Mouse (Mus musculus): ENCODE measurements around the gene Larp1b. TPM values are rescaled to one million over a fixed set of nuclear protein-coding genes. Genes with fewer than 3 reads are reported as not detected.
"Not testable (repeated sequence)": the region's sequence is repeated elsewhere in the genome, so short reads cannot be mapped to it uniquely, and the experiment has no call there.

Gene Larp1b
- 24.5 and 25.6 TPM in 2 replicates for polyA plus RNA-seq (2011; ENCODE audit: insufficient read depth, insufficient read length, low read depth, missing spikeins)

DNA sequence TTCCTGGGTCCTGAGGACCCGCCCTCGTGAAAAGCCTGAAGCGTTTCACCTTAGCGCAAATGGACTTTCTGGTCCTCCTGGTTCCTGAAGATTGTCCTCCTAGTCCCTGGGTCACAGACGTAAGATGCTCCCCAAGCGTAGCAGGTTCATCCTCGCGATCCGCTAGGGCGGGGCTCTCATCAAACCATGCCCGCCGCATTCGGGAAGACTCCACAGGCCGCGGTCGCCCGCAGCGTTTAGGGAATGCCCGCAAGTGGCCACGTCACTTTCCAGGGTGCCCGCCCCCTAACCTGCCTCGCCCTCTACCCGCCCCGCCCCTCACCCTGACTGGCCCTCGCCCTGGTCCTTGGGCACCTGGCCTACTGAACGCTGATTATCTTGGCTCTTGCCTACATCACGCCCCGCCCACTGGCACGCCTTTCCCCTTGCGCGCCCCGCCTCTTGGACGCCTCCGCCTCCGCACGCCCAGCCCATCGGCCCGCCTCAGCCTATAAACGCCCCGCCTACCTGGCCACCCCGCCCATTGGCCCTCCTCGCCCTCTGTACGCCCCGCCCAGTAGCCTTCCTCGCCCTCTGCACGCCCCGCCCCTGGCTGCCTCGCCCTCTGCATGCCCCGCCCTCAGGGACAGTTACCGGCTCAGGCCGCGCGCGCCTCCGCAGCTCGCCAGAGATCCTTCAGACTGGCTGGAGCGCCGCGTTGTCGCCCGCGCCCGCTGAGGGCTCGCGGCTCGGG lies at the start of gene Larp1b:
TSS of gene Larp1b (plus strand) at position 659 of the 733 bp plus-strand sequence.
- Histone ChIP-seq H3K27ac (ENCODE audit: insufficient read depth, low read length) (no peak within 1 kb of the TSS), H3K27me3 (ENCODE audit: control insufficient read depth, insufficient read depth, low read length, poor library complexity, severe bottlenecking) (no peaks in the 10 kb centered on the region; the same call in 1 of the 2 replicates), H3K4me3 (ENCODE audit: low read depth, low read length) (peak within 1 kb of the TSS; percentile 84), H3K4me1 (ENCODE audit: control insufficient read depth, insufficient read depth, low read length) (peaks cover 5% of the 10 kb centered on the region), H3K9ac (ENCODE audit: low read depth, poor library complexity, severe bottlenecking) (peak within 1 kb of the TSS; percentile 94), H3K9me3 (replicated peaks; ENCODE audit: control insufficient read depth, insufficient read depth, low read length, poor library complexity, severe bottlenecking) (no peaks in the 10 kb centered on the region), H3K36me3 (ENCODE audit: control insufficient read depth, insufficient read depth, low read length, poor library complexity, severe bottlenecking) (no peaks in the 10 kb centered on the region)
- TF ChIP-seq POLR2A (IDR thresholded peaks at IDR 0.05; ENCODE audit: insufficient read depth, low read length), result peak; percentile 43
- no peak for TF ChIP-seq CTCF (IDR thresholded peaks at IDR 0.05; ENCODE audit: low read depth, low read length)
- no peak for TF ChIP-seq EP300 (IDR thresholded peaks at IDR 0.05; ENCODE audit: insufficient read depth, low read depth, low read length)

DNA sequence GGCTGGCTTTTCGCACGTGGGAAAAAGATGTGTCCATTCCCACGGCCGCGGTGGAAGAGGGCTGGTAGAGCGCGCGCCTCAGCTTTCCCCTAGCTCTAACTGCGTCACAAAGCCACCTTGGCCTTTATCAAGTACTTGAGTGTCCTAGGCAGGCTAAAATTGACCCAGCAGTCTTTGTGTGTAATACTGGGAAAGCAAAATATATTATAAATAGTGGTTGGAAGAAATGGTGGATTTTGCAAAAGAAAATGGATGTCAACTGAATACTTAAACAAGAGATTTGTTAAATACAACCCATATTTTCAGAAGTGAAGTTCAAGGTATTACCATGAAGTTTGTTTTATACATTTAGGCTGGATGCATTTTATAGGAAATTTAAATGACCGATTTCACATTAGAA lies 47.2 kb upstream of the Larp1b start, which contains the start of gene 1700034I23Rik:
TSS of gene 1700034I23Rik (minus strand) at position 101 of the 400 bp plus-strand sequence.
- H3K4me3 ChIP-seq (ENCODE audit: low read depth, low read length); H3K27ac ChIP-seq (ENCODE audit: insufficient read depth, low read length); H3K9me3 ChIP-seq (replicated peaks; ENCODE audit: control insufficient read depth, insufficient read depth, low read length, poor library complexity, severe bottlenecking); H3K4me1 ChIP-seq (ENCODE audit: control insufficient read depth, insufficient read depth, low read length); H3K36me3 ChIP-seq (ENCODE audit: control insufficient read depth, insufficient read depth, low read length, poor library complexity, severe bottlenecking); H3K9ac ChIP-seq (ENCODE audit: low read depth, poor library complexity, severe bottlenecking); H3K27me3 ChIP-seq (ENCODE audit: control insufficient read depth, insufficient read depth, low read length, poor library complexity, severe bottlenecking): not testable (repeated sequence)

DNA sequence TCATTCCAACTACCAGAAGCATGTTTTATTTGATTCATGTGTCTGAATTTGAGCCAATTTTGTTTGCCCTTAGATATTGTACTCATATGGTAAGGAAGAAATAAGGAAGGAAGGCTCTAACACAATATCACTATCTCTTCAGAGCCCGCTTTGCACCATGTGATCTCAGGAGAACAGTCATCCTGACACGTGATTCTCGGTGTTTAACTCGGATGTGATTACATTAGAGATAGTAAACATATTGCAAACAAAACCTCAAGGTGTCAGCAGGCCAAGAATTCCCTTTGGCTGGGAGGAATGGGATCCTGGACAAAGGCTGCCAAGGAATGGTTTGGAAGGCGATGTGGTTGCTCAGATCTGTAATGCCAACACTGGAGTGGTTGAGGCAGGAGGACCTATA lies 11.4 kb upstream of the Larp1b start:
- TF ChIP-seq CTCF (IDR thresholded peaks at IDR 0.05; ENCODE audit: low read depth, low read length) (no peak), POLR2A (IDR thresholded peaks at IDR 0.05; ENCODE audit: insufficient read depth, low read length) (no peak), EP300 (IDR thresholded peaks at IDR 0.05; ENCODE audit: insufficient read depth, low read depth, low read length) (no peak)
- Histone ChIP-seq H3K4me3 (ENCODE audit: low read depth, low read length) (no peak overlapping the region), H3K4me1 (ENCODE audit: control insufficient read depth, insufficient read depth, low read length) (no peaks in the 10 kb centered on the region), H3K36me3 (ENCODE audit: control insufficient read depth, insufficient read depth, low read length, poor library complexity, severe bottlenecking) (no peaks in the 10 kb centered on the region), H3K27ac (ENCODE audit: insufficient read depth, low read length) (no peak overlapping the region), H3K27me3 (ENCODE audit: control insufficient read depth, insufficient read depth, low read length, poor library complexity, severe bottlenecking) (no peaks in the 10 kb centered on the region), H3K9ac (ENCODE audit: low read depth, poor library complexity, severe bottlenecking) (no peak overlapping the region), H3K9me3 (replicated peaks; ENCODE audit: control insufficient read depth, insufficient read depth, low read length, poor library complexity, severe bottlenecking) (no peaks in the 10 kb centered on the region)

DNA sequence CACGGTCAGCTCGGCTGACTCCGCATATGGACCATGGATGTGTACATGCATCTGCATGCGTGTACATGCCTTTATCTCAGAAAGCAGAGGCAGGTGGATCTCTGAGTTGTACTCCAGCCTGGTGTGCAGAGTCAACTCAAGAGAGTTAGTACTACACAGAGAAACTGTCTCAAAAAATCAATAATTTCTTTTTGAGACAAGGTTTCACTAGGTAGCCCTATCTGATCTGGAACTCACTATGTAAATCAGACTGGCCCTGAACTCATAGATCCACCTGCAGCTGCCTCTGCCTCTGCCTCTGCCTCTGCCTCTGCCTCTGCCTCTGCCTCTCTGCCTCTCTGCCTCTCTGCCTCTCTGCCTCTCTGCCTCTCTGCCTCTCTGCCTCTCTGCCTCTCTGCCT lies 11.0 kb upstream of the Larp1b start:
- H3K4me1 ChIP-seq (ENCODE audit: control insufficient read depth, insufficient read depth, low read length), result no peaks in the 10 kb centered on the region
- no peaks in the 10 kb centered on the region for H3K9me3 ChIP-seq (replicated peaks; ENCODE audit: control insufficient read depth, insufficient read depth, low read length, poor library complexity, severe bottlenecking)
- no peak overlapping the region for H3K9ac ChIP-seq (ENCODE audit: low read depth, poor library complexity, severe bottlenecking)
- H3K4me3 ChIP-seq (ENCODE audit: low read depth, low read length), result no peak overlapping the region
- H3K36me3 ChIP-seq (ENCODE audit: control insufficient read depth, insufficient read depth, low read length, poor library complexity, severe bottlenecking), result no peaks in the 10 kb centered on the region
- H3K27me3 ChIP-seq (ENCODE audit: control insufficient read depth, insufficient read depth, low read length, poor library complexity, severe bottlenecking), result no peaks in the 10 kb centered on the region
- no peak overlapping the region for H3K27ac ChIP-seq (ENCODE audit: insufficient read depth, low read length)
- TF ChIP-seq POLR2A (IDR thresholded peaks at IDR 0.05; ENCODE audit: insufficient read depth, low read length), result no peak
- TF ChIP-seq EP300 (IDR thresholded peaks at IDR 0.05; ENCODE audit: insufficient read depth, low read depth, low read length), result no peak
- no peak for TF ChIP-seq CTCF (IDR thresholded peaks at IDR 0.05; ENCODE audit: low read depth, low read length)

DNA sequence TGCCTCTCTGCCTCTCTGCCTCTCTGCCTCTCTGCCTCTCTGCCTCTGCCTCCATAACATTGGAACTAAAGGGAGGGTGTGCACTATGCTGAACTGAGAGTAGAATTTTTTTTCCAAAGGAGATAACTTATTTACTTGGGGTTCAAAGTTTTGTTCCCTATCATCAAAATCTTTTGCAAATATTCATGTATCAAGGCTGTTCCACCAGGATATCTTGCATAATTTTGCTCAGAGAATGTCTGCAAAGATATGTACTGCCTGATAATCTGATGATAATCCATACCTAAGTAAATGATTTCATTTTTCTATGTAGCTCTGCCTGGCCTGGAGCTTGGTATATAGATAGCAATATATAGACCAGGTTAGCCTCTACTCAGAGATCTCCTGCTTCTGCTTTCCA lies 10.6 kb upstream of the Larp1b start:
- Histone ChIP-seq H3K36me3 (ENCODE audit: control insufficient read depth, insufficient read depth, low read length, poor library complexity, severe bottlenecking) (no peaks in the 10 kb centered on the region), H3K27ac (ENCODE audit: insufficient read depth, low read length) (no peak overlapping the region), H3K27me3 (ENCODE audit: control insufficient read depth, insufficient read depth, low read length, poor library complexity, severe bottlenecking) (no peaks in the 10 kb centered on the region), H3K9me3 (replicated peaks; ENCODE audit: control insufficient read depth, insufficient read depth, low read length, poor library complexity, severe bottlenecking) (no peaks in the 10 kb centered on the region), H3K9ac (ENCODE audit: low read depth, poor library complexity, severe bottlenecking) (no peak overlapping the region), H3K4me3 (ENCODE audit: low read depth, low read length) (no peak overlapping the region), H3K4me1 (ENCODE audit: control insufficient read depth, insufficient read depth, low read length) (no peaks in the 10 kb centered on the region)
- no peak for TF ChIP-seq EP300 (IDR thresholded peaks at IDR 0.05; ENCODE audit: insufficient read depth, low read depth, low read length)
- TF ChIP-seq POLR2A (IDR thresholded peaks at IDR 0.05; ENCODE audit: insufficient read depth, low read length), result no peak

DNA sequence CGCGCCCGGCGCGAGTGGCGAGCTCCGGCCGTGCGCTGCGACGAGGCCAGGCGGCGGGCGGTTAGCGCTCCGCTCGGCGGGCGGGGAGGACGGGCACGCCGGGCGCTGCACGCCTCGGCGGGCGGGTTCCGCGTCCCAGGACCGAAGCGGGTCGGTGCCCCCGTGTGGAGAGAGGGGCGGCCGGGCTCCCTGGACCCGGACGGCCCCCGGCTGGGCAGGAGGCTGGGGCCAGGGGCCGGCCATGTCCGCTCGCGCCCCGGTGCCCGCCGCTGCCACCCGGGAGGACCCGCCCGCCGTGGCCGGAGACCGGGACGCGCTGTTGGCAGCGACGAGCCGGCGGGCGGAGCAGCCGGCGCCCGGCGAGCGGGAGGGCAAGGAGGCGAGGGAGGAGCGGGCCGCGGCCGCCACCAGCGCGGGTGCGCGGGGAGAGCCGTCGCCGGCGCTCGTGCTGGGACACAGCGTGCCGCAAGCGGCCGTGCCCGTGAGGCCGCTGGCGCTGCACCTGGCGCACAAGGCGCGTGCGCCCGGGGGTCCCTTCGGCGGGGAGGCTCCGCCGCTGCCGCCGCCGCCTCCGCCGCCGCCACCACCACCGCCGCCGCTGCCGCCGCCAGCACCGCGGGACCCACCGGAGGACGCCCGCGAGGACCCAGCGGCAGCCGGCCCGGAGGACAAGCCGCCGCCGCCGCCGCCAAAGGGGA lies 424 bp downstream of the Larp1b start:
- Histone ChIP-seq H3K9me3 (replicated peaks; ENCODE audit: control insufficient read depth, insufficient read depth, low read length, poor library complexity, severe bottlenecking) (no peaks in the 10 kb centered on the region), H3K27me3 (ENCODE audit: control insufficient read depth, insufficient read depth, low read length, poor library complexity, severe bottlenecking) (no peaks in the 10 kb centered on the region; the same call in 1 of the 2 replicates), H3K4me1 (ENCODE audit: control insufficient read depth, insufficient read depth, low read length) (peaks cover 5% of the 10 kb centered on the region), H3K27ac (ENCODE audit: insufficient read depth, low read length) (no peak overlapping the region), H3K36me3 (ENCODE audit: control insufficient read depth, insufficient read depth, low read length, poor library complexity, severe bottlenecking) (no peaks in the 10 kb centered on the region), H3K4me3 (ENCODE audit: low read depth, low read length) (peak overlapping the region; percentile 83), H3K9ac (ENCODE audit: low read depth, poor library complexity, severe bottlenecking) (peak overlapping the region; percentile 94)
- TF ChIP-seq EP300 (IDR thresholded peaks at IDR 0.05; ENCODE audit: insufficient read depth, low read depth, low read length) (no peak), POLR2A (IDR thresholded peaks at IDR 0.05; ENCODE audit: insufficient read depth, low read length) (no peak), CTCF (IDR thresholded peaks at IDR 0.05; ENCODE audit: low read depth, low read length) (no peak)
